Mouse (Mus musculus): Measurements from ENCODE around the gene Fuca1.

The Fuca1 gene

DNA sequence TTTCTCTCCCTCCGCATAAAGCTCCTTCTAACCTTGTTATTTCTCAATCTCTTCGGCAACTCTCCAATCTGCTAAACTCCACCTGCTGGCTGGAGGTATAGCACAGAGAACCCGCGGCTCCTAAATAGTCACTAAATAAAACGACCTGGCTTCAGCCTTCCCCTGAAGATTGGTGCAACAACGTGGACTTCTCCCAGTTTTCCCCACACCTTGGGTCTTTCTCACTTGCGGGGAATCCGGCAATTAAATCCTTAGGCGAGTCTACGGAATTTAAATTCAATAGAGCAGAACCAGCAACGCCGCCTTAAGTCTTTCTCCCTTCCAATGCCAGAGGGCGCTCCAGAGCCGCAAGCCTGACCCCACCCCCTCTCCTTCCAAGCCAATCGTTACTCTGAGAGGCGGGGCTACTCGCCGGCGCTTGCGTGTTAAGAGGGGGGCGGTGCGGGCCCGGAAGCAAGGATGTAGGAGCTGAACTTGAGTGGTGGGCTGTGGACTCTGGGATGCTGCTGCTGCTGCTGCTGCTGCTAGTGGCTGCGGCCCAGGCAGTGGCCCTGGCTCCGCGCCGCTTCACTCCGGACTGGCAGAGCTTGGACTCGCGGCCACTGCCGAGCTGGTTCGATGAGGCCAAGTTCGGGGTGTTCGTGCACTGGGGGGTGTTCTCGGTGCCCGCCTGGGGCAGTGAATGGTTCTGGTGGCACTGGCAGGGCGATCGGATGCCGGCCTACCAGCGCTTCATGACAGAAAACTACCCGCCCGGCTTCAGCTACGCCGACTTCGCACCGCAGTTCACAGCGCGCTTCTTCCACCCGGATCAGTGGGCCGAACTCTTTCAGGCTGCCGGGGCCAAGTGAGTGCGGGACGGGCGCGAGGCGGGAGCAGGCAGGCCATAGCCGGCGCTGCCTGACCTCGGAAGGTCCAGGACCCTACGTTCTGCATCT lies at the start of gene Fuca1:
Fuca1 (plus strand) TSS at position 432 of the 938 bp plus-strand sequence.
- DNase-seq, result peak; percentile 98

DNA sequence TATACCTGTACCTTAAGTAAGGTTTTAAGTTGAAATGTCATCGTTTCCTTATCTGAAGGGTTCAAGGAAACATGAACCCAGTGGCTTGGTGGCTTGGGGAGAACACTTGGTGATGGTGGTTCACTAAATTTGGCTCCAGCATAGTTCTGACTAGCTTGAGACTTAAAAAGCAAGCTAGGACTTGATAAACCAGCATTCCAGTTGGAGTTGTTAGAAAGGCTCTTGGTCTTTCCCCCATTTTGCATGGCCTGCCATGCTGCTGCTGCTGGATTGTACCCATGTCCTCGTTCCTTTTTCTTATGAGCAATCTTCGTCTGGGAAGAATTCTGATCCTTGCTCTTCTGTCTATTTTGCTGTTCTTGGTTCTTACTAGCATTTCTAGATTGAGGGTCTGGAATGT lies 48.5 kb upstream of the Fuca1 start:
- no peak for DNase-seq

DNA sequence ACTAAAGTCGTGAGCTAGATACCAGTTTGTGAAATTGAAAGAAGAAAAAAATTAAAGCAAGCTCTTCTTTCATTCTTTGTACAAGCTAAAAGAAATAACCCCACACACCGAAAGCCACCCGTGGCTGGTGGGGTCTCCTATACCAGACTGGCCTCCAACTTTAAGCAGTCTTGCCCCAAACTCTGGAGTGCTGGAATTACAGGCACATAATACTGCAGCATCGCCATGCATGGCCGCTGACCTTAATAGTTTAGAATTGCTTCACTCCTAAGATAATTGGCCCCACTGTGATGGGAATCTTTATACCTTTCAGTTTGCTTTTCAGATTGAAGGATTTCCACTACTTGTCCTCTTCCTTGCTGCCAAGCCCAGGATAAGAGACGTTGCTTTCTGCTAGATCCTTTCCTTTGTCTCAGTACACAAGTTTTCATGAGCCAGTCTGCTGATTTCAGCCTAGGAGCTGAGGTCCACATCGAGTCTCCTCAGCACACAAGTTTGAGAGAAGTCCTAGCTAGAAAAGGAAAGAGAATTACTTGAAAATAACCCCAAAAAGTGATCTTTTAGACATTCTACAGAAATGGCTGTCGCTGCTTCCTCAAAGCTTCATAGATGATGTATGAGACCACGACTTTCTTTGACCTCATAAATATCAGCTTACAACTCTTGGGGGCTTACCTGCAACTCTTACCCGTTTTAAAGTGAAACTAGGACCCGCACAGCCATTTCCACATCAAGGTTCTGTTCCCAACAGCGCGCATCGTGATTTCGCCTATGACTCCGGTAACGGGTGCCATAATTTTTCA lies 47.7 kb upstream of the Fuca1 start:
- peak; percentile 36 for DNase-seq

DNA sequence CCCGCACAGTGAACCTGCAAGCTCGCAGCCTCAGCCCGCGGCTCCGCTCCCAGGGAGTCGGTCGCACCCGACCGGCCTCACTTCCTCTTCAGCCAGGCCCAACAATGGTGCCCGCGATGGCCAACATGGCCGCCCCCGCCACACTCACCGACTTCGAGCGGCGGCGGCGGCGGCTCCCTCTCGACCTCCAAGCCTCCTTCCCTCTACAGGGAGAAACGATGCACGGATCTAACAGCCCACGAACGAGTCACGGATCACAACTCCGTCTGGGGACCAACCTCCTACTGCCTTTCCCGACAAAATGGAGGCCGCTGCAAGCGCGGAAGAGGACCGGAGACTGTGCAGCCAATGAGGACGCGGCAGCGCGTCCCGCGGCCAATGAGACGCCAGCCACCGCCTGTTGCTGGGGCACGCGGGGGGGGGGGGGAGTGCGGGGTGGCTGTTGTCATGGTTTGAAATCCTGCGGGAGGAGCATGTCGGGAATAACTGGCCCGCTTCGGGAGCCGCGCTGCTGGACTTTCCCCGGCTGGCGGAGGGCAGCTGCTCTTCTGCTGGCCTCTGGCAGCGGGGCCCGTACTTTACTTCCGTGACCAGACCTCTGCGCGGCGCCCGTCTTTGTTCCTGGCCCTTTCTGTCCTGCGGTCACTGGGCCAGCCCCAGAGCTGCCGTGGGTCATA lies 46.9 kb upstream of the Fuca1 start, which contains the start of gene Pnrc2:
Pnrc2 (minus strand) TSS at position 325 of the 677 bp plus-strand sequence.
- DNase-seq, result peak; percentile 88

DNA sequence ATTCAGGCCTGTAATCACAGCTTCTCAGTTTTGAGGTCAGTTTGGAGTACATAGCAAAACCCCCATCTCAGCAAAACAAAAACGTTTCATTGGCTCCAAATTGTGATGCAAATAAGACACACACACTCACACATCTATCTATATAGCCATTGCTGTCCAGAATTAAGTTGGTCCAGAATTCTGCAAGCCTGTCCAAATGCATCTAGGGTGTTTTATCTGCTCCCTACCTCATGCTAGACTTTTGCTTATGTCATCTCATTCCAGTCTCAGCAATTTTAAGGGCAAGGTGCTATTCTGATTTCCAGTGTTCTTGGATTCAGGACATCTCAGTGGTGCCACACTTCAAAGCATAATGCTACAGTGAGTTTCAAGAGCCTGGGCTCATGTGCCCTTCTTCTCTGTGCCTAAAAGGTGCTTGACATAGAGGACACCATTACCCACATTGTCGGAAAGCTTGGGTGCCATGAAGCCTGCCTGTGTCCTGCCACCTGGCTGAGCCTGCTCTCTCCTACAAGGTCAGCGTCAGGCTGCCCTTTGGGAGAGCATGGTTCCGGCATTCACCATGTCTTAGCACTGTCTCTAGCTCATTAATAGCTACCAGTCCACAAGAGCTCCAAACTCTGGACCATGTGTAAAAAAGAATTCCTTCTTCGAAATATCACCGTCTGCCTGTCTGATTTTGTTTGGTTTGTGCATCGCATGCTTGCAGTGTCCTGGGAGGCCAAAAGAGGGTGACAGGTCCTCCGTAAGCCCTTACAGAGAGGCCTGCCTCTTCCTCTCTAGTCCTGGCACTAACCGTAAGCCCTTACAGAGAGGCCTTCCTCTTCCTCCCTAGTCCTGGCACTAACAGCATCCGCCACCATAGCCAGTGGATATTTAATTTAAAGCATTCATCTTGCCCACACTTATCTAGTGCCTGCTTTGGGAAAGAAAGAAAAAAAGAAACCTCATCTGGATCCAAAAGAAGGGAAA lies 45.7 kb upstream of the Fuca1 start:
- DNase-seq, result no peak

DNA sequence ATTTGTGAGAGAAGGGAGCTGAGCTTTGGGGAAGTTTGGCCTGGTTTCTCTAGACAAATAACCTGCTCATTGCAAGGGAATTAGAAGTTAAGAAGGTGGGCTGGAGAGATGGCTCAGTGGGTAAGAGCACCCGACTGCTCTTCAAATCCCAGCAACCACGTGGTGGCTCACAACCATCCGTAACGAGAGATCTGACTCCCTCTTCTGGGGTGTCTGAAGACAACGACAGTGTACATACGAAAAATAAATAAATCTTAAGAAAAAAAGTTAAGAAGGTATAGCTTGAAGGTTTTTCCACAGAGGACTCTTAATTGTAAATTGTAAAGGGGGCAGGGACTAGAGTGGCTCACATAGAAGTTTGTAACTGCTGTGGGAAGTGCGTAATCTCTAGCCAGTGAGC lies 45.0 kb upstream of the Fuca1 start:
- peak; percentile 57 for DNase-seq

DNA sequence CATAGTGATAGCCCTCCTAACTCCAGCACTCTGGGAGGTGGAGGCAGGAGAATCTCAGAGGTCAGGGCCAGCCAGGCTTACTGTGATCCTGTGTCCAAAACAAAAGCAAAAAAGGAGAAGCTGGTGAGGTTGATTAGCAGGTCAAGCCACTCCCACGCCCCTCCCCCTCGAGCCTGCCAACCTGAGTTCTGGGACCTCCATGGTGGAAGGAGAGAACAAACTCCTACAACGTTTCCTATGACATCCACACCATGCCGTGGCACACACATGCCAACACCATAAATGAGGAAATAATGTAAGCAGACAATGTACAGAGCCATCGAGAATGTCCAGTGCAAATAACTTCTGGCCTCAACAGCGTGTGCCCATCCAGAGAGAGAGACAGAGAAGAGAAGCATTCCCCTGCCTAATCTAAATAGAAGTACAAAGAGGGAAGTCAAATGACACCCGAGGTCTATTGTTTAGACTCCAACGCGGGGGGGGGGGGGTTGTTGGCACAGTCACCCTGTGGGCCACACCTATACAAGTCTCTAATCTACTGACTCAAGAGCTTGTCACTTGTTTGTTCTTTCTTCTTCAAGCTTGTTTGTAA lies 44.4 kb upstream of the Fuca1 start:
- peak; percentile 53 for DNase-seq

DNA sequence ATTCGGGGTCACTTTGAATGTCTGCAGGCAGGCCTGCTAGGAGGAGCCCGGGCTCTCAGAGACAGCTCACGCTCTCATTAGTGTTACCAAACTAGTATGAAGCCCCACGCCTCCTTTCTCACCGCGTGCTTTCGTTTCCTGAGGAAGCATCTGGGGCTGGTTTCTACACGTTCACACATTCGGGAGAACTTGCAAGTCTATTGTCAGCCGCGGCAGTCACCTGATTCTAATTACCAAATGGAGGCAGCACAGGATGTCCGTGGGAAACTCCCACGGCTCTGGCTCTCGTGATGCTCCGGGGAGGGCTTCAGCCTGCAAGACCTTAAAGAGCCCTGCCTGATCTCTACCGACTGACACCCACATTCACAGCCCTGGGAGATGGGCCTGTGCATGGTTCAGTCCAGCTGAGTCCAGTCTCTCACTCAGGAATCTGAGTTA lies 43.9 kb upstream of the Fuca1 start:
- peak; percentile 78 for DNase-seq

DNA sequence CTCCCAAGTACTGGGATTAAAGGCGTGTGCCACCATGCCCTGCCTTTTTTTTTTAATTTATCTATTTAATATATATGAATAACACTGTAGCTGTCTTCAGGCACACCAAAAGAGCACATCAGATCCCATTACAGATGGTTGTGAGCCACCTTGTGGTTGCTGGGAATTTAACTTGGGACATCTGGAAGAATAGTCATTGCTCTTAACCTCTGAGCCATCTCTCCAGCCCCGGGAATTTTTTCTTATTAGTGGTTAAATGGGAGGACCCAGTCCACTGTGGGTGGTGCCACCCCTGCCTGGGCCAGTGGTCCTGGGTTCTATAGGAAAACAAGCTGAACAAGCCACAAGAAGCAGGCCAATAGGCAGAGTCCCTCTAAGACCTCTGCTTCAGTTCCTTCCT lies 42.8 kb upstream of the Fuca1 start:
- no peak for DNase-seq

DNA sequence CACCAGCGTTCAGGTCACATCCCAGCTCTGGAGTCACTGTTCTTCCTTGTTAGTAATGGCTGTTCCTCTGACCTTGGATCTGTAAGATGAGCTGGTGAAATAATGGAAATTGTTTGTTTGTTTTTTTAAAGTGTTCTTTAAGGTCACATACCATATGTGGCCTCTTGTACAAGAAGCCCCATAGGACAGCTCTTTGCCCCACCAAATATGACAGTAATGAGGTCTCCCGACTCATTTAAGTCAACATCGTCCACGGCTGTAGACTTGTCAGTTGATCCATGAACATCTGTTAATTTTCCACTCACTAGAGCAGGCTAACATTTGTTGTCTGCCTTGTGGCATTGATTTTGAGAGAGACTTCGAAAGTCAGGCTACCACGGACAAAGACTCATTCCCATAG lies 41.5 kb upstream of the Fuca1 start:
- no peak for DNase-seq

DNA sequence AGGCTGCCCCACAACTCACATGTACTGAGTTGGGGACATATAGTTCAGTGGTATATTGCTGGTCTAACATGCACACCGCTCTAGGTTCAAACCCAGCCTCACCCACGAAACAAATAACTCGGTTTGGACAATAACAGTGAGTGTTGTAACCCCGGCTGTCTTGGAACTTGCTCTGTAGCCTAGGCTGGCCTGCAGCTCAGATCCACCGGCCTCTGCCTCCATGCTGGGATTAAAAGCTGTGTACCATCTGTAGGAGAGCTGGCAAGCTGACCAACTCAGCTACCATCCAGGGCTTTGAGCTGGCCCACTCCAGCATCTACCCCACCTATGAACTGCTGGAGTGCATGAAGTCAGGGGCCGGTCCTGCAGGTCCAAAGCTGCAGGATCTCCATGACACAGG lies 40.5 kb upstream of the Fuca1 start:
- DNase-seq, result no peak

DNA sequence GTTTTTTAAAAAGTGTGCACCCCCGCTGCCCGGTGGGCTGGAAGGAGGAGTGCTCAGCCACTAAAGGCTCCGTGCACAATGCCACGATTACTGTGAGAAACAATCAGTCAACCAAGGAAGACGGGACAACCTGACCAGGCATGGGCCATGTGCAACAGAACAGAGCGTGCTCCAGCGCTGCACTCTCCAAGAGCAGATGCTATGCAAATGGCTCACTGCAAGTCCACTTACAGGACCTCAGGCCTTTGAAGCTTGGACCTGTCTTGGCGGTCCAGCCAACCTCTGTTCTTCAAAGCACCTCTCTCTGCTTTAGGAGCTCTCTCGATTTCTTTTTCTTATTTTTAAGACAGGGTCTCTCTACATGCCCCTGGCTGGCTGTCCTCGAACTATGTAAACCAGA lies 40.0 kb upstream of the Fuca1 start:
- DNase-seq, result no peak

DNA sequence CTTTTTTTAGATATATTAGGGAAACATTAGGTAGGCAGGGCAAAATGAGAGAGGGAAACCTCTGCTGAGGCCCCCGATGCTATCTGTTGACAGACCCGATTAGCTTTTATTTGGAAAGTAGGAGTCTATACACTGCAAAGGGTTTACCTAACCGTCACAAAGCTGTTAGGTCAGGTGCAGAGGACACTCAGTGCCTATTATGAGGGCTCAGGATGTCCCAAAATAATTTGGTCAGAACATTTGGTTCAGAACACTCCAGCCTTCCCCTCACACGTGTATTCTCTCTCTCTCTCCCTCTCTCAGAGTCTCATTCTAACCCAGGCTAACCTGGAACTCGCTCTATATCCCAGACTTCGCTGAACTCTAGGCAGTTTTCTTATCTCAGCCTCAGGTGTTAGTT lies 38.5 kb upstream of the Fuca1 start:
- no peak for DNase-seq

DNA sequence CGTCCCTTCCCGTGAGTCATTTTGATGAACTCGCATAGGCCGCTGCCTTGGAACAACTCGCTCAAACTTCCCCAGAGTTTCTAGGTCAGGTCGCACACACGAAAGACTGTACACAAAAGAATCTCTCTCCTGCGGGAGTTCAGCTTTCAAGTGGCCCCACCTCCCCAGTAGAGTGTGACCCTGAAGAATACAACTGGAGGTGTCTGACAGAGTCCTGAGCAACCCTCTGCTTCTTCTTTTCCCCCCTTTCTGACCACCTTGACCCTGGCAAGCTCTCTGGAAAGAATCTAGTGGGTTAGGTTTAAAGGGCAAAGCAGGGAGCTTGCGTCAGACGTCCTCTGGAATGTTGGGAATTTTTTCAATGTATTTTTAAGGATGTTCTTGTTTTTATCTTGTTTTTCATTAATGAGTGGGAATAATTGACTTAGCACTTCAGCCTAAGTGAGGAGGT lies 37.1 kb upstream of the Fuca1 start:
- no peak for DNase-seq

DNA sequence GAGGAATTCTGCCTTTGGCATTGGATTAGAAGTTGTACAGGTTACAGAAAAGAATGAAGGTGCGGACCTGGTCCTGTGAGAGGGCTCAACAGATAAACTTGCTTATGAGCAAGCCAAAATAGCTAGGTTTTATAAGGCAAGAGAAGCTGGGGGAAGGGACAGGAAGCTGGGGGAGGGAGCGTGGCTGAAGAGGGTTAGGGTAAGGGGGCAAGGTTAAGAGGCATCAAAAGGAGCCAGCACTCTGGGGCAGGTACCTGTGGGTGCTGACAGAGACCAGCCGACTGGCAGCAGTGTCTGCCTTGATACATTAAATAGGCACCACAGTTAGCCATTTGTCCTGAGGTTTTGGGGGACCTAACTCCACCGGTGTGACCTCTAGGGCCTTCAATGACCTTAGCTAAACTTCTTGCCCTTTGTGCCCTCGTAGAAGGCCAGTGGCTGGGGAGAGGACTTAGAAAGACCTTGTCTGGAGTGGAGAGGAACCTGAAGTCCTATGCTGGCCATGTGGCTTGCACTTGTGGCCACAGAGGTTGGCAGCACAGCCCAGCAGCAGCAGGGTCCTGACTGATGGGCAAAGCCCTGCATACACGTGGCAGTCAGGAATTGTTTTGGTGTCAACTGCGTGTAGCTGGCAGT lies 36.5 kb upstream of the Fuca1 start:
- DNase-seq, result peak; percentile 55

DNA sequence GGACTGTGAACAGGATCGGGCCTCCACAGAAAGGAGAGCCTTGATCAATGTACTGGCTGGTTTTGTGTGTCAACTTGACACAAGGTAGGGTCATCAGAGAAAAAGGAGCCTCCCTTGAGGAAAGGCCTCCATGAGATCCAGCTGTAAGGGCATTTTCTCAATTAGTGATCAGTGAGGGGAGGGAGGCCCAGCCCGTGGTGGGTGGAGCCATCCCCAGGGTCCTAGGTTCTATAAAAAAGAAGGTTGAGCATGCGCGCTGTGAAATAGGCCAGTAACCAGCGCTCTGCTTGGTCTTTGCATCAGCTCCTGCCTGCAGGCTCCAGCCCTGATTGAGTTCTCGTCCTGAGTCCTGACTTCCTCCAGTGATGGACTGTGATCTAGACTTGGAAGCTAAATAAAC lies 36.0 kb upstream of the Fuca1 start:
- DNase-seq, result no peak

DNA sequence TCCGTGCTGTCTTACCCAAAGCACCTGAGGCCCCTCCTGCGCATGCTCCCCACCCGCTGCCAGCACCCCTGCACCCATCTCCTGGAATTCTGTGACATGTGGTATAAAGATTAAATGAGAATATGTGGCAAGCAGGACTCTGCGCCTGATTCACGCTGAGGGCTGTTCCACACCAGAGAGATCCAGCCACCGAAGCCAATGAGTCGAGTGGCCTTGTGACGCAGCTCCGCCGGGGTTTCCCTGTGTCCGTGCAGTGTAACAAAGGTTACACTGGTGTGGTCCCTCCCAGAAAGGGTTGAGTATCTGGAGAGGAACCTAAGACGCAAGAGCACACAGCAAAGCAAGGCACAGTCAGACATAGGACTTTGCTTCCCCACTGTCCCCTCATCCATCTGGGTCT lies 34.9 kb upstream of the Fuca1 start:
- no peak for DNase-seq

DNA sequence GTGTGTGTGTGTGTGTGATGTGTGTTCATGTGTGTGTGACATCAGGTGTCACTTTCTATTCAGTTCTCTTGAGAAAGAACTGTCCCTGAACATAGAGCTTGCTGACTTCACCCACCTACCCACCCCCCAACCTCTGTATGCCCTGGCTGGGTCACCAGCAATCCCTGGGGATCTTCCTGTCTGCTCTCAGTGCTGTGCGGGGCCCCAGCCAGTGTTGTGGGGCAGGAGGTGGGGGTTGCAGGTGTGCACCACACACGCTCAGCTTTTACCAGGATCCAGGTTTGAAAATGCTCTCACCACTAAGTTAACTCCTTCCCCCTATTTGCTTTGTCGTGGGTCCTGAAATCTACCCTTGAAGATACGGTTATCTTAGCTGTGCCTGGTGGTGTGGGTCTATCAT lies 34.4 kb upstream of the Fuca1 start:
- no peak for DNase-seq

DNA sequence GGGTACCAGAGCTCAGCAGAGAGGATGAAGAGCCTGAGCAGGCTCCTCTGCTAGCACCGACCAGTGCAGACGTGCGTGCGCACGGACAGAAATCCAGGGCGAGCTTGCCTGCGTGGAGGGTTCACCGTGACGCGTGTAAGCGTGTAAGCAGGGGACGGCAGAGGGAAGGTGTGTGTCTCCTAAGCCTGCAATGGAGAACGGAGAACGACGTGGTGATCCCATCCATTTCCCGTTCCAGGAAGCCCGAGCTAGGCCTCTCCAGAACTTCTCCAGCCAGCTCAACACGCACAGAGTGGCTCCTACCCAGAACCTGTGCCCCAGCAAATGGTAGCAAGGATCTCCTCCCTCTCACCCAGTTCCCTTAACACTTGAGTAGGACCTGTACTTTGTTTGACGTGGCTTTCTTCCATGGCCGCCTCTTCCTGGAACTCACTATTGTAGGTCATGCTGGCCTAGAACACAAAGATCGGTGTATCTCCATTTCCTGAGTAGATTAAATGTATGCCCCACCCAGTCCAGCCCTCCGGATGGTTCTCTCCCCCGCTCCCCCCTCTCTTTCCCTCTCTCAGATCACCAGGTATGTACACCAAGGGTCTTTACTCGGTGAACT lies 32.0 kb upstream of the Fuca1 start:
- no peak for DNase-seq

DNA sequence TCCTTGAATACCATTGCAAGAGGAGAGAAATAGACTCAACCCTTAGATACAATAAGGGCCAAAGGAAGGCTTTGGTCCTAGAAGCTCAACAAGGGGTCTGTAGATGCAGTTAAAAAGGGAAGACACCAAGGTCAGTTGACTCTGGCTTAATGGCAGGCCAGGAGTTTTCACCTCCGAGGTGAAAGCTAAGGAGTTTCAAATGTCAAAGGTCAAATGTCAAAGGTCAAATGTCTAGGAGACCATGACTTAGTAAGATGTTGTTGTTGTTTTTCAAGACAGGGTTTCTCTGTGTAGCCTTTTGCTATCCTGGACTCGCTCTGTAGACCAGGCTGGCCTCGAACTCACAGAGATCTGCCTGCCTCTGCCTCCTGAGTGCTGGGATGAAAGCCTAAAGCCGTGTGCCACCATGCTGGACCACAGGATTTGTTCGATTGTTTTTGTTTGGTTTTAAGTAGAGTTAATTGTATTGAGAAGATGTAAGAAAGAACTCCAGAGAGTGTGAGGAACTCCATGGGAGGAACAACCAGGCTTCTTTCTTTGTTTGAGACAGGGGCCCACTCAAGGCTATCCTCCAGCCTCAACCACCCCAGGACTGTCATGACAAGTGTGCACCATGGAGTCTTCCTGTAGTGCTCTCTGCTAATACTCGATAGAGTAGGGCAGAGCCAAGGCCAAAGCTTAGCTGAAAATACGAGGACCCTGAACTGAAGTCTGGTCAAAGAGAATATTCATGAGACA lies 31.2 kb upstream of the Fuca1 start:
- no peak for DNase-seq
